Mouse (Mus musculus): ENCODE measurements around the gene Hdac10. TPM values are rescaled to one million over a fixed set of nuclear protein-coding genes. Genes with fewer than 3 reads are reported as not detected.

The Hdac10 gene
- total and polyA plus RNA-seq, 3 experiments: 8.2 to 17.7 (median 9.5) TPM

- Histone ChIP-seq H3K4me1 (ENCODE audit: control insufficient read depth in 1 of 2, insufficient read depth in 2 of 2) (peaks cover 0 to 10% of the 10 kb centered on the region in 2 experiments; a peak in 2 of 4 replicates), H3K79me2 (replicated peaks; ENCODE audit: control insufficient read depth, extremely low read depth, insufficient read depth, poor library complexity, severe bottlenecking) (no peaks in the 10 kb centered on the region), H3K9me3 (replicated peaks; ENCODE audit: low read length) (no peaks in the 10 kb centered on the region), H3K27me3 (replicated peaks) (peaks cover 77% of the 10 kb centered on the region), H3K4me2 (ENCODE audit: insufficient read depth, low read depth, poor library complexity, severe bottlenecking) (no peak overlapping the region), H3K4me3 (replicated peaks in 1 of 3; ENCODE audit: low read depth in 2 of 3, low read length in 2 of 3, poor library complexity in 1 of 3) (no peak overlapping the region), H3K9ac (ENCODE audit: insufficient read depth, low read depth) (no peak overlapping the region), H3K27ac (ENCODE audit: insufficient read depth, low read depth) (no peak overlapping the region), H3K36me3 (replicated peaks in 1 of 2; ENCODE audit: control insufficient read depth in 1 of 2, insufficient read depth in 1 of 2, low read length in 1 of 2) (no peaks in the 10 kb centered on the region)
- TF ChIP-seq POLR2A (IDR thresholded peaks at IDR 0.05; ENCODE audit: low read depth, low read length): no peak
- TF ChIP-seq IRF4 (IDR thresholded peaks at IDR 0.05; ENCODE audit: low read depth, low read length): no peak
- TF ChIP-seq NRF1 (IDR thresholded peaks at IDR 0.05; ENCODE audit: low read depth, low read length): no peak
- no peak for TF ChIP-seq MAFK (IDR thresholded peaks at IDR 0.05; ENCODE audit: insufficient replicate concordance, low read length)
- no peak for TF ChIP-seq CHD2 (IDR thresholded peaks at IDR 0.05; ENCODE audit: low read length)
- TF ChIP-seq RCOR1 (conservative IDR thresholded peaks at IDR 0.05; ENCODE audit: low read depth, low read length): no peak
- TF ChIP-seq RAD21 (IDR thresholded peaks at IDR 0.05; ENCODE audit: low read depth, low read length): no peak
- TF ChIP-seq TBP (conservative IDR thresholded peaks at IDR 0.05; ENCODE audit: low read depth, low read length): no peak
- TF ChIP-seq MAX (IDR thresholded peaks at IDR 0.05; ENCODE audit: low read length): no peak
- no peak for TF ChIP-seq UBTF (IDR thresholded peaks at IDR 0.05; ENCODE audit: low read depth, low read length)
- dilution Hi-C loops (cut with MboI; ENCODE audit: extremely low pct_ligation_motif_present, extremely low pct_unique_long_range_greater_than_20kb, low sequenced_read_pairs): no loop called here
- no peak for DNase-seq (ENCODE audit: extremely low read depth)
- in situ Hi-C loops (cut with MboI; ENCODE audit: low pct_ligation_motif_present, low pct_unique_long_range_greater_than_20kb, low sequenced_read_pairs): no loop called here
These were observed 9.0 kb upstream of the Hdac10 start for GRCm38 (mm10) chr15:89137378-89138045.

GRCm38 (mm10) chr15:89136461-89137155 lies 8.1 kb upstream of the Hdac10 start:
- H3K9ac ChIP-seq (ENCODE audit: insufficient read depth, low read depth): no peak overlapping the region
- no peaks in the 10 kb centered on the region for H3K36me3 ChIP-seq (replicated peaks in 1 of 2; ENCODE audit: control insufficient read depth in 1 of 2, insufficient read depth in 1 of 2, low read length in 1 of 2)
- TF ChIP-seq SIN3A (IDR thresholded peaks at IDR 0.05; ENCODE audit: low read length) (no peak), USF1 (IDR thresholded peaks at IDR 0.05; ENCODE audit: low read depth, low read length) (no peak), TBP (conservative IDR thresholded peaks at IDR 0.05; ENCODE audit: low read depth, low read length) (no peak), NELFE (IDR thresholded peaks at IDR 0.05; ENCODE audit: low read depth, low read length) (no peak), E2F4 (IDR thresholded peaks at IDR 0.05; ENCODE audit: insufficient replicate concordance, low read depth, low read length) (no peak), UBTF (IDR thresholded peaks at IDR 0.05; ENCODE audit: low read depth, low read length) (no peak), GABPA (IDR thresholded peaks at IDR 0.05; ENCODE audit: insufficient replicate concordance, low read depth, low read length) (no peak)
- H3K79me2 ChIP-seq (replicated peaks; ENCODE audit: control insufficient read depth, extremely low read depth, insufficient read depth, poor library complexity, severe bottlenecking): no peaks in the 10 kb centered on the region
- peaks cover 83% of the 10 kb centered on the region for H3K27me3 ChIP-seq (replicated peaks)
- dilution Hi-C loops (cut with MboI; ENCODE audit: extremely low pct_ligation_motif_present, extremely low pct_unique_long_range_greater_than_20kb, low sequenced_read_pairs) (no loop called here), in situ Hi-C loops (cut with MboI; ENCODE audit: low pct_ligation_motif_present, low pct_unique_long_range_greater_than_20kb, low sequenced_read_pairs) (no loop called here)
- peaks cover 6 to 20% of the 10 kb centered on the region in 2 experiments for H3K4me1 ChIP-seq (ENCODE audit: control insufficient read depth in 1 of 2, insufficient read depth in 2 of 2)
- H3K27ac ChIP-seq (ENCODE audit: insufficient read depth, low read depth): no peak overlapping the region
- H3K9me3 ChIP-seq (replicated peaks; ENCODE audit: low read length): no peaks in the 10 kb centered on the region
- H3K4me2 ChIP-seq (ENCODE audit: insufficient read depth, low read depth, poor library complexity, severe bottlenecking): no peak overlapping the region
- no peak overlapping the region for H3K4me3 ChIP-seq (replicated peaks in 1 of 3; ENCODE audit: low read depth in 2 of 3, low read length in 2 of 3, poor library complexity in 1 of 3)
- no peak for DNase-seq (ENCODE audit: extremely low read depth)
